Mouse (Mus musculus) kidney, adult 2 months (tissue): Measurements from ENCODE around the gene Adcy5.

Experiments
- CTCF ChIP-seq: fragments of 200-500 bp; conservative IDR thresholded peaks from 2 replicates; pipeline ENCODE4 v1.5.1; 2011; ENCODE audit warnings: low read depth, mild to moderate bottlenecking, control low read depth, low read length, moderate library complexity, mixed read lengths; ENCODE audit not compliant: insufficient read depth, insufficient read length
- POLR2A ChIP-seq: fragments of 200-500 bp; IDR thresholded peaks from one replicate; pipeline ENCODE4 v1.6.1; 2011; ENCODE audit warnings: low read depth, low read length, control low read depth

DNA sequence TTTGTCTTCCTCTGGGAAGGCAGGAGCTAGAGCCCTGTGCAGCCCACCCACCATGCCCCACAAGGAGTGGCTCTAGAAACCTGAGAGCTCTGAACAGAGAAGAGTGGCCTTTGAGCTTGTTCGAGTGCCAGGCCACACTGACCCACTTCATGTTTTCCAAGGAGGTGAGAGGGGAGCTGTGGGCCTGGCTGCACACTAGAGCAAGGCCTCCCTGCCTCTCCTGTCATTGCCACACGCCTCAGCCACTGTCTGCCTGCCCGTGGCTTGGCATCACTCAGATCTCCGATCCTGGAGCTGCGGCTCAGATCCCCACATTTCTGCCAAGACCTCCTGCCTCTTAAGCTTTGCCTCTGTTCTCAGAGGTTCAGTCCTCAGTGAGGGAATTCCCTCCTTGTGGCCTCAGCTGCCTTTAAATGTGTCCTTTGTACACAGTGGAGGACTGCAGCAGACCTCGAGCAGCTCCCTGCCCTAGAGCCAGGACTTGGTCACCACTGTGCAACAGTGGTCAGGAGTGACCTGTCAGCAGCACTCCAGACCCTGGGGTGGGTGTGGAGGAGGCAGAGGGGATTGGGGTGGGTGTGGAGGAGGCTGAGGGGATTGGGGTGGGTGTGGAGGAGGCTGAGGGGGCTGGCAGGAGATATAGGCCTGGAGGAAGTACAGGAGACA lies 62.3 kb downstream of the Adcy5 start:
- no peak for TF ChIP-seq POLR2A
- TF ChIP-seq CTCF: no peak
